Mouse (Mus musculus): ENCODE measurements around the gene Gm14597. TPM values are rescaled to one million over a fixed set of nuclear protein-coding genes. Genes with fewer than 3 reads are reported as not detected.
"Not testable (repeated sequence)": the region's sequence is repeated elsewhere in the genome, so short reads cannot be mapped to it uniquely, and the experiment has no call there.

Gm14597 gene
- total and polyA plus RNA-seq, 3 experiments = not detected

DNA sequence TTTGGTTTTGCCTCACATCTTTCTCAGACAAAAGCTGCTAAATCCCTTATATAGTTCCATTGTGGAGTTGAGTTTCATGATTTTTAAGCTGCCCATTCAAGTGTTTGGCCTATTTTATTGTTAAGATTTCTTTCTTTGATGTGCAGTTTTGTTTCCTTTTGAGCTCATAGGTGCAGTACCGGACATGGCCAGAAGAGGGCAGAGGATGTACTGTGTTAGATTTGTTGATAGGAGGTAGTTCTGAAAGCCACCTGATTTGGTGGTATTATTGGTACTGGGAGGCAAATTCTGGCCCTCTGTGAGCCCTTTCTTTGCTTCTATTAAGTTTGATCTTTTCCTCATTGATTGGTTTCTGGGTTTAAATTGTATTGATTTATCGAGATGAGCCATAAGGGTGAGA, 8.8 kb downstream of the Gm14597 start:
- DNase-seq (ENCODE audit: low read depth, low spot score) = peak; percentile 1
- H3K4me1 ChIP-seq (ENCODE audit: control insufficient read depth in 1 of 2, insufficient read depth in 2 of 2, low read length in 2 of 2); H3K9me3 ChIP-seq (replicated peaks; ENCODE audit: insufficient read depth, low read length); H3K4me3 ChIP-seq (ENCODE audit: control insufficient read depth in 1 of 2, insufficient read depth in 1 of 2, low read depth in 2 of 2, low read length in 2 of 2); H3K9ac ChIP-seq (ENCODE audit: control insufficient read depth, low read depth, low read length, poor library complexity, severe bottlenecking); H3K79me2 ChIP-seq (ENCODE audit: control insufficient read depth, insufficient read depth, low read length, poor library complexity); H3K27ac ChIP-seq (ENCODE audit: control insufficient read depth, low read depth, low read length); H3K27me3 ChIP-seq (ENCODE audit: control insufficient read depth in 1 of 2, insufficient read depth in 2 of 2, low read length in 2 of 2); H3K36me3 ChIP-seq (ENCODE audit: control insufficient read depth in 1 of 2, insufficient read depth in 2 of 2, low read length in 2 of 2): not testable (repeated sequence)
- peak in 1 of 3 experiments; percentile 10; a peak in 2 of 6 replicates for TF ChIP-seq CTCF (IDR thresholded peaks at IDR 0.05 in 2 of 3, conservative IDR thresholded peaks at IDR 0.05 in 1 of 3; ENCODE audit: control insufficient read depth in 1 of 3, insufficient read depth in 1 of 3, low read depth in 2 of 3, low read length in 3 of 3, poor library complexity in 1 of 3, severe bottlenecking in 1 of 3)
- TF ChIP-seq SMC3 (IDR thresholded peaks at IDR 0.05; ENCODE audit: low read depth, low read length) = 0 out of 2 replicates have a peak, but pooled peaks have one; percentile 8

DNA sequence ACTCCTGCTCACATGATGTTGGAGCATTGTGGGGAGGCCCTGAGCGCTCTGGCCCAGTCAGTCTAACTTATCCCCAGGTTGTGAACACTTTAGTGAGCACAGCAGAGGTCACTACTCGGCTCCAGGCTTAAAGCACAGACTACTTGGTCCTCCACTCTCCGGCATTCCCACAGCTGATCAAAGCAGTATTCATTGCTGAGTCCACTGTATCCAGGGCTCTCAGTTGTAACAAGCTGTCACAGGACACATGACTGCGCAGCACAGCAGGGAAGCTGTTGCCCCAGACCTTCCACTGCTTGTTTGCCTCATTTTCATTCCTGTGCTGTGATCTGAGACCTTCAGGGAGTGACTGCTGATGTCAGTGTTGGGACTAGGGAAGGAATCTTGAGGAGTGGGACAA, 25.4 kb downstream of the Gm14597 start:
- not testable (repeated sequence) for H3K36me3 ChIP-seq (ENCODE audit: control insufficient read depth in 1 of 2, insufficient read depth in 2 of 2, low read length in 2 of 2); H3K9me3 ChIP-seq (replicated peaks; ENCODE audit: insufficient read depth, low read length); H3K9ac ChIP-seq (ENCODE audit: control insufficient read depth, low read depth, low read length, poor library complexity, severe bottlenecking); H3K4me1 ChIP-seq (ENCODE audit: control insufficient read depth in 1 of 2, insufficient read depth in 2 of 2, low read length in 2 of 2); DNase-seq (ENCODE audit: low read depth, low spot score); H3K79me2 ChIP-seq (ENCODE audit: control insufficient read depth, insufficient read depth, low read length, poor library complexity); H3K27ac ChIP-seq (ENCODE audit: control insufficient read depth, low read depth, low read length); H3K27me3 ChIP-seq (ENCODE audit: control insufficient read depth in 1 of 2, insufficient read depth in 2 of 2, low read length in 2 of 2); H3K4me3 ChIP-seq (ENCODE audit: control insufficient read depth in 1 of 2, insufficient read depth in 1 of 2, low read depth in 2 of 2, low read length in 2 of 2)

DNA sequence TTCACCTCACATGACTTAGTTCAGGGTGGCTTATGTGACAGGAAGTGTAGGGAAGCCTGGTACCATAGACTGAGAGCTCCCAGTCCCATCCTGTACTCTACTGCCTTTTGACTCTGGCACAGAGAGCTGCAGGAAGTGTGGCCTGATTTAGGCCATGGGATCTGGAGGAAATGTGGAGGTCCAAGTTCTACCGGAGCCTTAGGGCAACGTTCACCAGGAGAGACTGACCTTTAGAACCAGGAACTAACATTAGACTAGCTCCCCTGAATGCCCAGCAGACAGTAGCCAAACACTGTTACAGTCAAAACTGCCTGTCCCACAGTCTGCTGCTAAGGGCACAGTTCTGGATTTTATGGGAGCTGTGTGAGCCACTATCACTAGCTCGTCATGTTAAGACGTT, 27.4 kb downstream of the Gm14597 start:
- not testable (repeated sequence) for H3K27me3 ChIP-seq (ENCODE audit: control insufficient read depth in 1 of 2, insufficient read depth in 2 of 2, low read length in 2 of 2); H3K4me3 ChIP-seq (ENCODE audit: control insufficient read depth in 1 of 2, insufficient read depth in 1 of 2, low read depth in 2 of 2, low read length in 2 of 2); H3K79me2 ChIP-seq (ENCODE audit: control insufficient read depth, insufficient read depth, low read length, poor library complexity); H3K4me1 ChIP-seq (ENCODE audit: control insufficient read depth in 1 of 2, insufficient read depth in 2 of 2, low read length in 2 of 2); H3K9ac ChIP-seq (ENCODE audit: control insufficient read depth, low read depth, low read length, poor library complexity, severe bottlenecking); H3K27ac ChIP-seq (ENCODE audit: control insufficient read depth, low read depth, low read length); DNase-seq (ENCODE audit: low read depth, low spot score); H3K9me3 ChIP-seq (replicated peaks; ENCODE audit: insufficient read depth, low read length); H3K36me3 ChIP-seq (ENCODE audit: control insufficient read depth in 1 of 2, insufficient read depth in 2 of 2, low read length in 2 of 2)

DNA sequence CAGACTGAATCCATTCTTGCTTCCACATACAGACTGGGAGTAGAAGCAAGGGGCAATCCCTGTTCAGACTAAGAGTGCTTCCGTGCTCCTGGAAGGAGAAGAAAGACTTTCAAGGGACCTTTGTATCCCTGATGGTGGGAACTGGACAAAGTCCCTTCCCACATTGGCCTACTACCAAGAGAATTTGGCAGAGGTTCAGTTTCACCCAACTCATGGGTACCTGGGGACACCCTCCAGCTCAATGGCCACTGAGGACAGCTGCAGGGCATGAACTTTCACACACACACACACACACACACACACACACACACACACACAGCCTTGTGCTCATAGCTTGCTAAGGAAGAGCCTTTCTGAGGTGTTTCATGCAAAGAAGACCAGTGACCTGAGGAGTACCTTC, 29.5 kb downstream of the Gm14597 start:
- Histone ChIP-seq H3K9ac (ENCODE audit: control insufficient read depth, low read depth, low read length, poor library complexity, severe bottlenecking) (no peak overlapping the region), H3K4me3 (ENCODE audit: control insufficient read depth in 1 of 2, insufficient read depth in 1 of 2, low read depth in 2 of 2, low read length in 2 of 2) (no peak overlapping the region), H3K79me2 (ENCODE audit: control insufficient read depth, insufficient read depth, low read length, poor library complexity) (no peaks in the 10 kb centered on the region), H3K27ac (ENCODE audit: control insufficient read depth, low read depth, low read length) (no peak overlapping the region), H3K27me3 (ENCODE audit: control insufficient read depth in 1 of 2, insufficient read depth in 2 of 2, low read length in 2 of 2) (no peaks in the 10 kb centered on the region), H3K4me1 (ENCODE audit: control insufficient read depth in 1 of 2, insufficient read depth in 2 of 2, low read length in 2 of 2) (no peaks in the 10 kb centered on the region), H3K36me3 (ENCODE audit: control insufficient read depth in 1 of 2, insufficient read depth in 2 of 2, low read length in 2 of 2) (no peaks in the 10 kb centered on the region), H3K9me3 (replicated peaks; ENCODE audit: insufficient read depth, low read length) (no peaks in the 10 kb centered on the region)
- DNase-seq (ENCODE audit: low read depth, low spot score) = no peak
- no peak for TF ChIP-seq TCF12 (IDR thresholded peaks at IDR 0.05; ENCODE audit: low read depth, low read length)
- TF ChIP-seq CHD2 (IDR thresholded peaks at IDR 0.05; ENCODE audit: low read length) = no peak
- no peak for TF ChIP-seq MAFK (IDR thresholded peaks at IDR 0.05; ENCODE audit: borderline replicate concordance, low read depth, low read length)
- TF ChIP-seq E2F4 (IDR thresholded peaks at IDR 0.05; ENCODE audit: borderline replicate concordance, low read depth, low read length) = no peak
- TF ChIP-seq TBP (IDR thresholded peaks at IDR 0.05; ENCODE audit: low read depth, low read length) = no peak
- TF ChIP-seq ZNF384 (IDR thresholded peaks at IDR 0.05; ENCODE audit: low read depth, low read length) = no peak
- no peak for TF ChIP-seq RAD21 (IDR thresholded peaks at IDR 0.05; ENCODE audit: low read depth, low read length)

Other genes with a start within 250 kb of the Gm14597 start
- gene Mospd1, start 238.5 kb downstream of the Gm14597 start, total RNA-seq (2012; rRNA removed) = 8.1 and 10.1 TPM in 2 replicates
- gene Mospd1, start 238.5 kb downstream of the Gm14597 start, polyA plus RNA-seq (2012; ENCODE audit: insufficient read depth in 1 of 2, insufficient read length in 2 of 2, low read depth in 1 of 2, low replicate concordance in 2 of 2, missing spikeins in 1 of 2) = 1 to 10 TPM in 1 of 2 experiments, not detected in 1; 4.8 TPM
- not detected in 2 replicates for gene Etd, start 174.1 kb downstream of the Gm14597 start, total RNA-seq (2012; rRNA removed)
- not detected for gene Etd, start 174.1 kb downstream of the Gm14597 start, polyA plus RNA-seq (2012; ENCODE audit: insufficient read depth in 1 of 2, insufficient read length in 2 of 2, low read depth in 1 of 2, low replicate concordance in 2 of 2, missing spikeins in 1 of 2)
- gene Rtl8c, start 947 bp downstream of the Gm14597 start, total RNA-seq (2012; rRNA removed) = not detected in 2 replicates
- not detected for gene Rtl8c, start 947 bp downstream of the Gm14597 start, polyA plus RNA-seq (2012; ENCODE audit: insufficient read depth in 1 of 2, insufficient read length in 2 of 2, low read depth in 1 of 2, low replicate concordance in 2 of 2, missing spikeins in 1 of 2)
- not detected in 2 replicates for gene Rtl8a, start 34.7 kb upstream of the Gm14597 start, total RNA-seq (2012; rRNA removed)
- gene Rtl8a, start 34.7 kb upstream of the Gm14597 start, polyA plus RNA-seq (2012; ENCODE audit: insufficient read depth in 1 of 2, insufficient read length in 2 of 2, low read depth in 1 of 2, low replicate concordance in 2 of 2, missing spikeins in 1 of 2) = not detected
- gene Rtl8b, start 61.4 kb upstream of the Gm14597 start, total RNA-seq (2012; rRNA removed) = not detected in 2 replicates
- not detected for gene Rtl8b, start 61.4 kb upstream of the Gm14597 start, polyA plus RNA-seq (2012; ENCODE audit: insufficient read depth in 1 of 2, insufficient read length in 2 of 2, low read depth in 1 of 2, low replicate concordance in 2 of 2, missing spikeins in 1 of 2)
- gene 4930502E18Rik, start 115.8 kb upstream of the Gm14597 start, total RNA-seq (2012; rRNA removed) = not detected in 2 replicates
- gene 4930502E18Rik, start 115.8 kb upstream of the Gm14597 start, polyA plus RNA-seq (2012; ENCODE audit: insufficient read depth in 1 of 2, insufficient read length in 2 of 2, low read depth in 1 of 2, low replicate concordance in 2 of 2, missing spikeins in 1 of 2) = not detected
- not detected in 2 replicates for gene 1700013H16Rik, start 148.9 kb upstream of the Gm14597 start, total RNA-seq (2012; rRNA removed)
- not detected for gene 1700013H16Rik, start 148.9 kb upstream of the Gm14597 start, polyA plus RNA-seq (2012; ENCODE audit: insufficient read depth in 1 of 2, insufficient read length in 2 of 2, low read depth in 1 of 2, low replicate concordance in 2 of 2, missing spikeins in 1 of 2)
- 0.19 and 0.26 TPM in 2 replicates for gene Zfp36l3, start 167.4 kb upstream of the Gm14597 start, total RNA-seq (2012; rRNA removed)
- gene Zfp36l3, start 167.4 kb upstream of the Gm14597 start, polyA plus RNA-seq (2012; ENCODE audit: insufficient read depth in 1 of 2, insufficient read length in 2 of 2, low read depth in 1 of 2, low replicate concordance in 2 of 2, missing spikeins in 1 of 2) = under 1 TPM in 1 of 2 experiments, not detected in 1; 0.42 TPM
- 39.7 and 46.6 TPM in 2 replicates for gene Xlr, start 188.7 kb upstream of the Gm14597 start, total RNA-seq (2012; rRNA removed)
- gene Xlr, start 188.7 kb upstream of the Gm14597 start, polyA plus RNA-seq (2012; ENCODE audit: insufficient read depth in 1 of 2, insufficient read length in 2 of 2, low read depth in 1 of 2, low replicate concordance in 2 of 2, missing spikeins in 1 of 2) = 10 to 100 TPM in 1 of 2 experiments, not detected in 1; 31.5 TPM